In genomic region chr12:13269570-13270390, GRCm38 (mm10) we compare ENCODE assay signal across 8 mouse cellular contexts. TPM values are rescaled to one million over a fixed set of nuclear protein-coding genes. Genes with fewer than 3 reads are reported as not detected.
DNase-seq lines count a peak whose midpoint lies in the region; ATAC-seq and TF ChIP-seq lines count a peak whose summit lies in the region.

No protein-coding gene starts in this region.

- H3K79me2 ChIP-seq in heart, adult 2 months (replicated peaks; ENCODE audit: control insufficient read depth, insufficient read depth, low read length): no peaks in the 10 kb centered on the region
- peaks cover 13% of the 10 kb centered on the region for H3K79me2 ChIP-seq in MEL (ENCODE audit: control insufficient read depth, insufficient read depth, low read length, poor library complexity)

- no peak overlapping the region; the same call in 1 of the 2 replicates for H3K27ac ChIP-seq in heart, adult 2 months
- peak overlapping the region; percentile 71 for H3K27ac ChIP-seq in MEL (ENCODE audit: control insufficient read depth, low read depth, low read length)
- no peak overlapping the region for H3K27ac ChIP-seq in forebrain, embryonic 16.5 days (ENCODE audit: low read length)
- no peak overlapping the region for H3K27ac ChIP-seq in liver, embryonic 14.5 days

- no peak for TF ChIP-seq RAD21 in MEL (IDR thresholded peaks at IDR 0.05; ENCODE audit: low read depth, low read length)

- TF ChIP-seq EP300 in heart, adult 2 months (IDR thresholded peaks at IDR 0.05; ENCODE audit: insufficient read depth, low read depth, low read length): no peak
- no peak for TF ChIP-seq EP300 in MEL (IDR thresholded peaks at IDR 0.05; ENCODE audit: low read depth in 1 of 2, low read length in 2 of 2)
- no peak for TF ChIP-seq EP300 in liver, embryonic 14.5 days (IDR thresholded peaks at IDR 0.05; ENCODE audit: low read depth)

- H3K9ac ChIP-seq in heart, adult 2 months (ENCODE audit: low read depth, low read length): peak overlapping the region; percentile 68
- H3K9ac ChIP-seq in MEL (ENCODE audit: control insufficient read depth, low read depth, low read length, poor library complexity, severe bottlenecking): peak overlapping the region; percentile 95
- peak overlapping the region; percentile 90 for H3K9ac ChIP-seq in forebrain, embryonic 16.5 days (replicated peaks; ENCODE audit: low read depth, low read length)
- H3K9ac ChIP-seq in liver, embryonic 14.5 days (replicated peaks): peak overlapping the region; percentile 94

- TF ChIP-seq CTCF in heart, adult 2 months (IDR thresholded peaks at IDR 0.05): no peak
- TF ChIP-seq CTCF in MEL (IDR thresholded peaks at IDR 0.05 in 2 of 3, conservative IDR thresholded peaks at IDR 0.05 in 1 of 3; ENCODE audit: control insufficient read depth in 1 of 3, insufficient read depth in 1 of 3, low read depth in 2 of 3, low read length in 3 of 3, poor library complexity in 1 of 3, severe bottlenecking in 1 of 3): no peak
- no peak for TF ChIP-seq CTCF in liver, embryonic 14.5 days (IDR thresholded peaks at IDR 0.05; ENCODE audit: low read depth)

- peak overlapping the region; percentile 76 for H3K4me2 ChIP-seq in forebrain, embryonic 16.5 days (ENCODE audit: low read length)
- peak overlapping the region; percentile 85 for H3K4me2 ChIP-seq in liver, embryonic 14.5 days (ENCODE audit: low read depth)

- intact Hi-C loops in heart, adult 2 months (cut with DNase I): loop anchor here (2.0 kb wide), 1 partner anchor 21 kb away; the partner anchor contains the start of gene Ddx1

- H3K4me1 ChIP-seq in heart, adult 2 months (ENCODE audit: control insufficient read depth, insufficient read depth, low read length): peaks cover 2% of the 10 kb centered on the region; the same call in 1 of the 2 replicates
- H3K4me1 ChIP-seq in MEL (ENCODE audit: control insufficient read depth in 1 of 2, insufficient read depth in 2 of 2, low read length in 2 of 2): peaks cover 3 to 9% of the 10 kb centered on the region in 2 experiments; a peak in 3 of 4 replicates
- peaks cover 15% of the 10 kb centered on the region for H3K4me1 ChIP-seq in forebrain, embryonic 16.5 days (replicated peaks; ENCODE audit: control insufficient read depth, insufficient read depth, low read length)
- H3K4me1 ChIP-seq in liver, embryonic 14.5 days (replicated peaks; ENCODE audit: control insufficient read depth in 2 of 2, insufficient read depth in 2 of 2, low read length in 1 of 2): peaks cover 4 to 8% of the 10 kb centered on the region in 2 experiments; a peak in 3 of 4 replicates

- no peak for DNase-seq in heart, adult 2 months
- no peak for DNase-seq in heart, adult 9 months (ENCODE audit: low spot score in 2 of 2)
- DNase-seq in MEL (ENCODE audit: low read depth, low spot score): peak; percentile 62
- DNase-seq in liver, embryonic 14.5 days (ENCODE audit: low read depth in 3 of 3, low spot score in 3 of 3): peak in 2 of 3 experiments; percentile 10
- no peak for DNase-seq in retina, embryonic 14.5 days (ENCODE audit: low spot score)
- no peak for DNase-seq in B cell, adult 2 months
- DNase-seq in cerebellum, adult 8-10 months: no peak

- H3K9me3 ChIP-seq in MEL (replicated peaks; ENCODE audit: insufficient read depth, low read length): no peaks in the 10 kb centered on the region
- H3K9me3 ChIP-seq in forebrain, embryonic 16.5 days (ENCODE audit: control insufficient read depth, low read length): no peaks in the 10 kb centered on the region
- H3K9me3 ChIP-seq in liver, embryonic 14.5 days (ENCODE audit: control insufficient read depth, low read length): no peaks in the 10 kb centered on the region

- no peaks in the 10 kb centered on the region for H3K27me3 ChIP-seq in heart, adult 2 months (ENCODE audit: control insufficient read depth, insufficient read depth, low read length)
- H3K27me3 ChIP-seq in MEL (ENCODE audit: control insufficient read depth in 1 of 2, insufficient read depth in 2 of 2, low read length in 2 of 2): no peaks in the 10 kb centered on the region
- H3K27me3 ChIP-seq in forebrain, embryonic 16.5 days (replicated peaks; ENCODE audit: control insufficient read depth, insufficient read depth, low read length): no peaks in the 10 kb centered on the region
- no peaks in the 10 kb centered on the region for H3K27me3 ChIP-seq in liver, embryonic 14.5 days (ENCODE audit: control insufficient read depth, insufficient read depth, low read length)

- 35% methylated on average over 16 of the region's 16 CpGs for WGBS in heart, adult 2 months
- WGBS in forebrain, embryonic 16.5 days: 48% methylated on average over 16 of the region's 16 CpGs
- 35% methylated on average over 16 of the region's 16 CpGs for WGBS in liver, embryonic 14.5 days (ENCODE audit: insufficient replicate concordance)

- no peaks in the 10 kb centered on the region for H3K36me3 ChIP-seq in heart, adult 2 months (ENCODE audit: control insufficient read depth, insufficient read depth, low read length)
- H3K36me3 ChIP-seq in MEL (ENCODE audit: control insufficient read depth in 1 of 2, insufficient read depth in 2 of 2, low read length in 2 of 2): peaks cover 2 to 8% of the 10 kb centered on the region in 2 experiments; a peak in 2 of 4 replicates
- no peaks in the 10 kb centered on the region for H3K36me3 ChIP-seq in forebrain, embryonic 16.5 days (ENCODE audit: control insufficient read depth, insufficient read depth)
- no peaks in the 10 kb centered on the region for H3K36me3 ChIP-seq in liver, embryonic 14.5 days (replicated peaks; ENCODE audit: control insufficient read depth, insufficient read depth, low read depth)

- no peak for TF ChIP-seq POLR2A in heart, adult 2 months (IDR thresholded peaks at IDR 0.05; ENCODE audit: insufficient read depth, low read depth, low read length)
- TF ChIP-seq POLR2A in MEL (IDR thresholded peaks at IDR 0.05; ENCODE audit: control insufficient read depth in 1 of 2, insufficient read depth in 1 of 2, low read depth in 1 of 2, low read length in 2 of 2, poor library complexity in 1 of 2): no peak

- ATAC-seq in forebrain, embryonic 16.5 days: peak; percentile 39
- peak; percentile 34 for ATAC-seq in liver, embryonic 14.5 days (ENCODE audit: insufficient read depth)

- peak overlapping the region; percentile 63 for H3K4me3 ChIP-seq in heart, adult 2 months
- H3K4me3 ChIP-seq in MEL (ENCODE audit: control insufficient read depth in 1 of 2, insufficient read depth in 1 of 2, low read depth in 2 of 2, low read length in 2 of 2): peak overlapping the region; percentile 73 to 94
- peak overlapping the region; percentile 99 for H3K4me3 ChIP-seq in forebrain, embryonic 16.5 days (replicated peaks; ENCODE audit: low read length)
- peak overlapping the region; percentile 97 to 98 for H3K4me3 ChIP-seq in liver, embryonic 14.5 days (ENCODE audit: insufficient read depth in 1 of 2, low read depth in 2 of 2, low read length in 2 of 2)

TF ChIP-seq in MEL, 35 proteins besides CTCF, POLR2A, EP300 and RAD21:
- no peak for TF ChIP-seq ZNF384 (IDR thresholded peaks at IDR 0.05; ENCODE audit: low read depth, low read length)
- no peak for TF ChIP-seq ELF1 (IDR thresholded peaks at IDR 0.05; ENCODE audit: low read depth, low read length)
TF ChIP-seq in MEL: peak in this region for 0.

RNA-seq across cellular contexts. Expression of gene Nbas, which starts 0.8 kb away (rescaled TPM):
- total RNA-seq in heart, adult 2 months (2021): 10 to 100 TPM; 28.9 to 33.6 TPM
- 12.8 and 18.8 TPM in 2 replicates for polyA plus RNA-seq in heart, adult 2 months (2012; rRNA removed)
- 24.2 and 26.6 TPM in 2 replicates for total RNA-seq in MEL (2012; rRNA removed)
- 10 to 100 TPM in 1 of 2 experiments, not detected in 1; 25.7 TPM for polyA plus RNA-seq in MEL (2012; ENCODE audit: insufficient read depth in 1 of 2, insufficient read length in 2 of 2, low read depth in 1 of 2, low replicate concordance in 2 of 2, missing spikeins in 1 of 2)
- 12.3 and 13.7 TPM in 2 replicates for polyA plus RNA-seq in forebrain, embryonic 16.5 days (2015; fragmentation: Nextera tagmentation; extraction: Ambion mirVana)
- polyA plus RNA-seq in liver, embryonic 14.5 days (2012; rRNA removed): 3.7 and 4.9 TPM in 2 replicates
- 5.2 and 5.3 TPM in 2 replicates for polyA plus RNA-seq in liver, embryonic 14.5 days (2014; fragmentation: Nextera tagmentation; extraction: Ambion mirVana)

RNA-seq across cellular contexts. Expression of gene Ddx1, which starts 20.8 kb away (rescaled TPM):
- 10 to 100 TPM; 80.5 to 89.7 TPM for total RNA-seq in heart, adult 2 months (2021)
- polyA plus RNA-seq in heart, adult 2 months (2012; rRNA removed): 9.1 and 18.3 TPM in 2 replicates
- 75.4 and 77.2 TPM in 2 replicates for total RNA-seq in MEL (2012; rRNA removed)
- polyA plus RNA-seq in MEL (2012; ENCODE audit: insufficient read depth in 1 of 2, insufficient read length in 2 of 2, low read depth in 1 of 2, low replicate concordance in 2 of 2, missing spikeins in 1 of 2): 1,000 to 10,000 TPM in 1 of 2 experiments, 100 to 1,000 TPM in 1; 134 to 1,375 TPM
- polyA plus RNA-seq in forebrain, embryonic 16.5 days (2015; fragmentation: Nextera tagmentation; extraction: Ambion mirVana): 157 and 163 TPM in 2 replicates
- polyA plus RNA-seq in liver, embryonic 14.5 days (2012; rRNA removed): 11.9 and 22.5 TPM in 2 replicates
- polyA plus RNA-seq in liver, embryonic 14.5 days (2014; fragmentation: Nextera tagmentation; extraction: Ambion mirVana): 68.5 and 75.1 TPM in 2 replicates

Comparison
In these comparisons a context has a peak if more than half of its experiments do, and no peak if none do; other contexts are left out.
1. DNase-seq: peak in MEL (single experiment) and liver, embryonic 14.5 days (2 of 3); none in heart, adult 2 months (0 of 2), heart, adult 9 months (0 of 2), retina, embryonic 14.5 days (single experiment), B cell, adult 2 months (0 of 2) and cerebellum, adult 8-10 months (single experiment).
2. Peak in every context shown above with its lines, with median percentiles within 50 percentile points of each other: H3K4me3 ChIP-seq and H3K9ac ChIP-seq.